8 mouse cellular contexts compared by ENCODE assay signal in the genomic region with DNA sequence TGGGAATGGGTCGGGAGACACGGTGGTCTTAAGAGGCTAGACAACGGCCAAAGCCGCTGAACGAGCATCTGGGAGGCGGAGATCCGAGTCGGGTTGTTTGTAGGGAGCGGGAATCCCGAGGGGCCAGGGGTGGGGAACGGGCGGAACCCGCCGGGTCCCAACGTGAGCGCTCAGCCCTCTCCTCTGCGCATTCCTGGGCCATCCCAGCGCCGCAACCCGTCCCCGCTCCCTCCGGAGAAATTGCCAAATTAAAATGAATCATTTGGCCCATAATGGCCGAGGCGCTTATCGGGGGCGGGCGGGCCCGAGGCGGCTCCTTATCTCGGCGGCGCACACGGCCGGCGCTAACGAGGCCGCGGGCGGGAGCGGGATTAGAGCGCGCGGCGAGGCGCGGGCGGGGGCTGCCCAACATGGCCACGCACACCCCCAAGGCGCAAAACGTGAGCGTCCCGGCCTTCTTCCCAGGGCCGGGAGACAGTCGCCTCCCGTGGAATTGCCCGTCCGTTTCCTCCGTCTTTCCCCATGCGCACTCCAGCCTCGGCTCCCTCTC. TPM values are rescaled to one million over a fixed set of nuclear protein-coding genes. Genes with fewer than 3 reads are reported as not detected.
DNase-seq lines count a peak whose midpoint lies in the region; ATAC-seq lines count a peak whose summit lies in the region.

TSS of gene Tal1 (plus strand) at position 56 of the 550 bp plus-strand sequence.

- peak within 1 kb of the TSS; percentile 40 for H3K9ac ChIP-seq in kidney, embryonic 15.5 days
- no peak within 1 kb of the TSS for H3K9ac ChIP-seq in stomach, embryonic 15.5 days

- DNase-seq in cerebellum, postnatal 10 days, result peak; percentile 50 to 55
- DNase-seq in c-Kit-positive CD71-positive TER-119-negative erythroid progenitor cells, embryonic 14.5 days (ENCODE audit: low read depth), result peak; percentile 85
- peak; percentile 45 to 50 for DNase-seq in heart, adult 9 months (ENCODE audit: low spot score in 2 of 2)

- H3K9me3 ChIP-seq in kidney, embryonic 15.5 days (replicated peaks), result no peaks in the 10 kb centered on the region
- H3K9me3 ChIP-seq in stomach, embryonic 15.5 days, result no peaks in the 10 kb centered on the region

- no peaks in the 10 kb centered on the region for H3K36me3 ChIP-seq in kidney, embryonic 15.5 days
- H3K36me3 ChIP-seq in stomach, embryonic 15.5 days, result no peaks in the 10 kb centered on the region

- ATAC-seq in cerebellum, adult (ENCODE audit: insufficient number of reproducible peaks, low FRiP score, low TSS enrichment), result no peak
- ATAC-seq in kidney, embryonic 15.5 days (replicated peaks; ENCODE audit: low FRiP score), result peak; percentile 50
- peak; percentile 45 for ATAC-seq in megakaryocyte progenitor cell, adult 5-6 weeks (replicated peaks; ENCODE audit: poor library complexity)
- peak; percentile 84 for ATAC-seq in stomach, embryonic 15.5 days (ENCODE audit: insufficient read depth, low FRiP score, low read depth)
- ATAC-seq in frontal cortex, adult (ENCODE audit: low TSS enrichment), result no peak

- under 1% methylated on average over 60 of the region's 60 CpGs for WGBS in kidney, embryonic 15.5 days
- WGBS in stomach, embryonic 15.5 days, result 1% methylated on average over 60 of the region's 60 CpGs

- peaks cover 97% of the 10 kb centered on the region for H3K27me3 ChIP-seq in kidney, embryonic 15.5 days
- H3K27me3 ChIP-seq in stomach, embryonic 15.5 days (replicated peaks), result peaks cover 73% of the 10 kb centered on the region

- peak within 1 kb of the TSS; percentile 75 for H3K27ac ChIP-seq in kidney, embryonic 15.5 days
- no peak within 1 kb of the TSS; the same call in 1 of the 2 replicates for H3K27ac ChIP-seq in stomach, embryonic 15.5 days

- H3K4me3 ChIP-seq in kidney, embryonic 15.5 days (replicated peaks), result peak within 1 kb of the TSS; percentile 47
- H3K4me3 ChIP-seq in stomach, embryonic 15.5 days (replicated peaks), result peak within 1 kb of the TSS; percentile 39

- peak within 1 kb of the TSS; percentile 74 for H3K4me2 ChIP-seq in kidney, embryonic 15.5 days
- H3K4me2 ChIP-seq in stomach, embryonic 15.5 days, result peak within 1 kb of the TSS; percentile 63

- H3K4me1 ChIP-seq in kidney, embryonic 15.5 days, result peaks cover 27% of the 10 kb centered on the region
- peaks cover 18% of the 10 kb centered on the region for H3K4me1 ChIP-seq in stomach, embryonic 15.5 days

RNA-seq across cellular contexts. Expression of gene Tal1, which starts in this region (rescaled TPM):
- polyA plus RNA-seq in kidney, embryonic 15.5 days (2015; fragmentation: Nextera tagmentation; extraction: Ambion mirVana), result 1.1 and 1.4 TPM in 2 replicates
- total RNA-seq in megakaryocyte progenitor cell, adult 5-6 weeks (2015), result 17.3 and 22.6 TPM in 2 replicates
- total RNA-seq in megakaryocyte progenitor cell, adult 5-6 weeks (2017), result 9.2 and 16.3 TPM in 2 replicates
- polyA plus RNA-seq in stomach, embryonic 15.5 days (2015; fragmentation: Nextera tagmentation; extraction: Ambion mirVana), result 1.6 and 2.9 TPM in 2 replicates

Comparison
In these comparisons a context has a peak if more than half of its experiments do, and no peak if none do; other contexts are left out.
1. ATAC-seq: peak in kidney, embryonic 15.5 days (single experiment), megakaryocyte progenitor cell, adult 5-6 weeks (single experiment) and stomach, embryonic 15.5 days (single experiment); none in cerebellum, adult (single experiment) and frontal cortex, adult (single experiment).
2. Peak in every context shown above with its lines, with median percentiles within 50 percentile points of each other: DNase-seq.